Mouse (Mus musculus) limb, embryonic 12.5 days (tissue): ENCODE measurements at regions not wholly inside any gene's neighbourhood (a gene's known extent, or its start where the extent isn't known, plus 50 kb on each side); places are given as distances from the start of the nearest gene placed in this dataset.

Source experiments
- ATAC-seq: fragments of 200-750 bp; cut with Nextera tagmentation; 2 replicates; pipeline ENCODE4 v1.8.0; 2017; ENCODE audit warnings: low read depth, moderate TSS enrichment; ENCODE audit not compliant: insufficient number of reproducible peaks, insufficient read depth, low FRiP score, low TSS enrichment
- H3K27ac ChIP-seq: fragments of 300-500 bp; sonication (generic); 2 replicates; pipeline ENCODE4 v1.5.1; 2016; ENCODE audit warnings: mild to moderate bottlenecking, moderate library complexity
- H3K27me3 ChIP-seq: fragments of 300-500 bp; sonication (generic); 2 replicates; pipeline ENCODE4 v1.6.1; 2016; ENCODE audit warnings: mild to moderate bottlenecking, moderate library complexity
- H3K36me3 ChIP-seq: fragments of 300-500 bp; sonication (generic); 2 replicates; pipeline ENCODE4 v1.6.1; 2016; ENCODE audit warnings: mild to moderate bottlenecking, moderate library complexity
- H3K4me1 ChIP-seq: fragments of 300-500 bp; sonication (generic); replicated peaks from 2 replicates; pipeline ENCODE4 v1.6.1; 2016
- H3K4me2 ChIP-seq: fragments of 300-500 bp; sonication (generic); 2 replicates; pipeline ENCODE4 v1.6.1; 2016; ENCODE audit warnings: mild to moderate bottlenecking, moderate library complexity
- H3K4me3 ChIP-seq: fragments of 300-500 bp; sonication (generic); replicated peaks from 2 replicates; pipeline ENCODE4 v1.5.1; 2016; ENCODE audit warnings: mild to moderate bottlenecking
- H3K9ac ChIP-seq: fragments of 300-500 bp; sonication (generic); replicated peaks from 2 replicates; pipeline ENCODE4 v1.6.1; 2016; ENCODE audit warnings: mild to moderate bottlenecking, moderate library complexity
- H3K9me3 ChIP-seq: fragments of 300-500 bp; sonication (generic); 2 replicates; pipeline ENCODE4 v1.6.1; 2016; ENCODE audit warnings: mild to moderate bottlenecking, moderate library complexity
- WGBS: fragments of 180-500 bp; shearing (Covaris S2); methylation state at CpG from one replicate; pipeline ENCODE4 v1.1.7; 2016; 5-methylcytosine and 5-hydroxymethylcytosine counted together

DNA sequence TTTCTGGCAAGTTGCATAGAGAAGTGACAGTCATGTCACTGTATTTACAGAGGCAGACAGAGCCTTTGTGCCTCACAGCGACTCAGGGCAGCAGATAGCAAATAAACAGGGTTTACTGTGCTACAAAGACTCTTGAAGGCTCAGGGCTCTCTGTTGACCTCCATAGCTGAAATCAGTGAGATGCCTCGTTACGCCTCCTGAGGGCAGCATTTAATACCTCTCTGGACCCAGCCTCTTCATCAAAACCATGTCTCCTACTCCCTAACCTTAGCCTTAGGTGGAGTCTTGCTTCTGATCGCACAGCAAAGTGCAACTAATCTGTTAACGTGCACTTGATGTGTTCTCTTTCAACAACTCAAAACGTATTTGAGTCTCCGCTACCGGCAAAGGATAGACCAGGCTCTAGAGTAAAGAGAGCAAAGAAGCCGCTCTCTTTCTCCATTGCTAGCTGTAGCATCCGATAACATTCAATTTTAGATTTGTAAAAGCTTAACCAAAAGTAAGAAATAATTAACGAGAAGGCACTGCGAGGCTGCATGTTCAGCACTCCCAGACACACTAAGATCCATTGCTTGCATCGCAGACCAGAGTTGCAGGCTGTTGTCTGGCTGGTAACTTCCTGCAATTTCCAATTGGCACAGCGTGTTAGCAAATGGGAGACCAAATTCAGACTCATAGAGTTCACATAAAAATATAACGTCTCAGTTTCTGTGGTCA lies 101.1 kb upstream of the Man2a1 start:
- H3K9ac ChIP-seq, result no peak overlapping the region
- 54% methylated on average over 15 of the region's 15 CpGs for WGBS
- no peaks in the 10 kb centered on the region for H3K27me3 ChIP-seq
- no peaks in the 10 kb centered on the region for H3K36me3 ChIP-seq
- no peak overlapping the region for H3K4me2 ChIP-seq
- H3K4me1 ChIP-seq, result peaks cover 6% of the 10 kb centered on the region; the same call in 1 of the 2 replicates
- H3K4me3 ChIP-seq, result no peak overlapping the region
- H3K27ac ChIP-seq, result no peak overlapping the region
- ATAC-seq, result no peak
- no peaks in the 10 kb centered on the region for H3K9me3 ChIP-seq

DNA sequence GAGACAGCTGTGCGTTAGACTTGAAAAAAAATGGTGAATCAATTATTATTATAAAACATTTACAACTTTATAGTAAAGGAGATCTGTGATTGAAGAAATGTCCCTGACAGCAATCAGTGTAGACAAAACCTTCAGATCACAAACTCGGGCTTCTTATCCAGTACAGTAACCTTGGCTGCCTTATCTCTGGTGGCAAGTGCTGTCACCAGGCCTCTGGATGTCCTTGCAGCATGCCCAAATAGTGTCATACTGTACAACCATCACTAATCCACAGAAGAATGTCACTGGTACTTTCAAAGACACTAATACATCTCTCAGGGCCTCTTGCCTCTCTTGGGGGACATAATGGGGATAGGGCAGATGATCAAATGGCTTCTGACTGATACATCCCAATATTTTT lies 98.2 kb upstream of the Man2a1 start:
- 95% methylated on average over 2 of the region's 2 CpGs for WGBS
- ATAC-seq, result no peak
- no peaks in the 10 kb centered on the region for H3K36me3 ChIP-seq
- H3K27ac ChIP-seq, result no peak overlapping the region
- no peak overlapping the region for H3K4me2 ChIP-seq
- no peaks in the 10 kb centered on the region for H3K27me3 ChIP-seq
- H3K4me3 ChIP-seq, result no peak overlapping the region
- H3K9ac ChIP-seq, result no peak overlapping the region
- no peaks in the 10 kb centered on the region for H3K9me3 ChIP-seq
- peaks cover 6% of the 10 kb centered on the region; the same call in 1 of the 2 replicates for H3K4me1 ChIP-seq

DNA sequence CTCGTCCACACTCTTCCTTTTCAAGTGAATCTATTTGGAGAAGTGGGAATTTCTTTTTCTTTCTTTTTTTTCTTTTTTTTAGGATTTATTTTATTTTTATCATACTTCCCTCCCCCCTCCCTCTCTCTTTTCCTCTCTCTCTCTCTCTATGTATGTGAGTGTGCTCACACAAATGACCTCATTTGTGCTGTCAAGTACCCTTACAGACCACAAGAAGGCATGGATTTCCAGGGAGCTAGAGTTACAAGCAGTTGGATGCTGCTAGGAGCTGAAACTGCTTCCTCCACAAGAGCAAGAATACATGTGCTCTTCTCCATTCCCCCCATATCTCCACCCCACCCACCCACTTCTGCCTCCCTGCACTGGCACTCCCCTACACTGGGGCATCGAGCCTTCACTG lies 94.6 kb upstream of the Man2a1 start:
- Histone ChIP-seq H3K27ac (no peak overlapping the region), H3K4me1 (peaks cover 6% of the 10 kb centered on the region; the same call in 1 of the 2 replicates), H3K36me3 (no peaks in the 10 kb centered on the region), H3K4me3 (no peak overlapping the region), H3K27me3 (no peaks in the 10 kb centered on the region), H3K9ac (no peak overlapping the region), H3K9me3 (no peaks in the 10 kb centered on the region), H3K4me2 (no peak overlapping the region)
- WGBS, result 80% methylated on average over 2 of the region's 2 CpGs
- no peak for ATAC-seq

DNA sequence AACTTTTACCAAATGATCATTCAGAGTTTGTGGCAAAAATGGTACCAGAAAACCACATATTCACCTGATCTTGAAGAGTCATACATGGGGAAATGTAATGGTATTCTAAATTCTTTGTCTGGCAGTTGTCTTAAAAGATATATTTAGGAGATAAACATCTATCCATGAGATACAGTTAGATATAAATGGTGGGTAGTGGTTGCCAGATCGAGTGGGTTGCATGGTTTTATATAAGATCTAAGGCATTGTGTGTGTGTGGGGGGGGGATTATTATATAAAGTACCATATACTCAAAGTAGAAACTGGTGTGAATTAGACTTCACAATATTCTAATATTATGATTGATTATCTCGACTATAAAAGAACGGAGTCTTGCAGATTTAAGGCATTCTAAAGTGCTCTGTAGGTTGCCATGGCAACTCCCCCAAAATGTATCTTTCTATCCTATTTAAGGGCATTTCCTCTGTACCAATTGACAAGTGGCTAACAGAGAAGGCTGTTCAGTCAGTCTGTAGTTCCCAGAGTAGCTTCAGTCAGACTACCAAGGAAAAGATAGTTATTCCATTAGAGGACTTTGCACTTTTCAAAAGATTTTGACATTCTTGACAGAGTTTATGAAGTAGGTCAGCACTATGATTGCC lies 89.3 kb upstream of the Man2a1 start:
- H3K4me1 ChIP-seq, result no peaks in the 10 kb centered on the region
- no peaks in the 10 kb centered on the region for H3K9me3 ChIP-seq
- H3K9ac ChIP-seq, result no peak overlapping the region
- H3K36me3 ChIP-seq, result no peaks in the 10 kb centered on the region
- no peak overlapping the region for H3K4me3 ChIP-seq
- ATAC-seq, result no peak
- WGBS, result 84% methylated on average over 3 of the region's 3 CpGs
- no peak overlapping the region for H3K27ac ChIP-seq
- H3K4me2 ChIP-seq, result no peak overlapping the region
- no peaks in the 10 kb centered on the region for H3K27me3 ChIP-seq

DNA sequence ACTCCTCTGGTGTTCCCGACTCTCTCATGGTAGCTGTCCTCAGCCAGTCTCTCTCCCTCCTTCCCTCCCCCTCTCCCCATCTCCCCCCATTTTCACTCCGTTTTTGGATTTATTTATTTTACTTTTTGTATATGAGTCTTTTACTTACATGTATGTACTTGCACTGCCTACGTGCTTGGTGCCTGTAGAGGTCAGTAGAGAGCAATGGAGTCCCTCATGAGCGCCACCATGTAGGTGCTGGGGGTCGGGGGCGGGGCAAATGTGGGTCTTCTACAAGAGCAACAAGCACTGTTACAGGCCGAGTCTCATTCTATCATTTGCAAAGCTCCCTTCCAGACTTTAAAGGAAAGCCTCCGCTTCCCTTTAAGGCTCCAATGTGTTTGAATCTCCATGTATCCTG lies 78.3 kb upstream of the Man2a1 start:
- no peaks in the 10 kb centered on the region for H3K36me3 ChIP-seq
- H3K4me2 ChIP-seq, result no peak overlapping the region
- H3K9me3 ChIP-seq, result no peaks in the 10 kb centered on the region
- no peak overlapping the region for H3K4me3 ChIP-seq
- H3K4me1 ChIP-seq, result no peaks in the 10 kb centered on the region
- H3K27ac ChIP-seq, result no peak overlapping the region
- 75% methylated on average over 8 of the region's 8 CpGs for WGBS
- H3K9ac ChIP-seq, result no peak overlapping the region
- no peak for ATAC-seq
- no peaks in the 10 kb centered on the region for H3K27me3 ChIP-seq

DNA sequence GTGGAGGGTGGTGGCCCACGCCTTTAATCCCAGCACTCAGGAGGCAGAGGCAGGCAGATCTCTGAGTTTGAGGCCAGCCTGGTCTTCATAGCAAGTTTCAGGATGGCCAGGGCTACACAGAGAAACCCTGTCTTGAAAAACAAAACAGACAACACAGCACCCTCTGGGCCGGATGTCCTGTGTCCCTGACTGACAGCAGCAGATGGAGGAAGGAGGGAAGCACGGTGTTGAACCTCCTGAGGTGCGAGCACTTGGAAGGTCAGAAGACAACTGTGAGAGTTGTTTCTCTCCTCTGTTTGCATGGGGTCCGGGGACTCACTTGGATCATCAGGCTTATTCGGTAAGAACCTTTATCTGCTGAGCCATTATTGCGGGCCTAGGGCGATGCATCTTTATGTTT lies 76.6 kb upstream of the Man2a1 start:
- Histone ChIP-seq H3K9me3 (no peaks in the 10 kb centered on the region), H3K4me1 (no peaks in the 10 kb centered on the region), H3K4me3 (no peak overlapping the region), H3K4me2 (no peak overlapping the region), H3K27ac (no peak overlapping the region), H3K36me3 (no peaks in the 10 kb centered on the region), H3K9ac (no peak overlapping the region), H3K27me3 (no peaks in the 10 kb centered on the region)
- 91% methylated on average over 8 of the region's 8 CpGs for WGBS
- ATAC-seq, result no peak

DNA sequence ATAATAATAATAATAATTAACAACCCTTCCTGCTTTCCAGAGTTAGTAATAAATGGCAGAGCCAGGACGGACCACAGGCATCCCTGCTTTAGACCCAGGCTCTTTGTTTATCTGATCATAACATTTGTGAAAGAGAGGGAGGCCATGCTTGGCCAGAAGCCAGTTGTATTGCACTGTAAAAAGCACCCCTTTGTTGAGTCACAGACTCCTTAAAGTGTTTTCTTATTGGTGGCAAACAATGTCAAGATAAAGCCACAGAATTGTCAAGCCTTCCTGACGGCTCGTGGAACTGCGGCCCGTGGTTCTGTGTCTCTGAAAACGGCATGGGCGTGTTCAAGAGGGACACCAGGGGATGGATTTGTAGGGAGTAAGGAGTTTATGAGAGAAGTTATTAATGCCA lies 72.7 kb upstream of the Man2a1 start:
- H3K27ac ChIP-seq, result no peak overlapping the region
- 0 out of 2 replicates have a peak, but pooled peaks cover 3% of the 10 kb centered on the region for H3K4me1 ChIP-seq
- ATAC-seq, result no peak
- no peak overlapping the region for H3K9ac ChIP-seq
- WGBS, result 89% methylated on average over 7 of the region's 7 CpGs
- H3K27me3 ChIP-seq, result no peaks in the 10 kb centered on the region
- no peak overlapping the region for H3K4me2 ChIP-seq
- H3K4me3 ChIP-seq, result no peak overlapping the region
- H3K36me3 ChIP-seq, result no peaks in the 10 kb centered on the region
- no peaks in the 10 kb centered on the region for H3K9me3 ChIP-seq

DNA sequence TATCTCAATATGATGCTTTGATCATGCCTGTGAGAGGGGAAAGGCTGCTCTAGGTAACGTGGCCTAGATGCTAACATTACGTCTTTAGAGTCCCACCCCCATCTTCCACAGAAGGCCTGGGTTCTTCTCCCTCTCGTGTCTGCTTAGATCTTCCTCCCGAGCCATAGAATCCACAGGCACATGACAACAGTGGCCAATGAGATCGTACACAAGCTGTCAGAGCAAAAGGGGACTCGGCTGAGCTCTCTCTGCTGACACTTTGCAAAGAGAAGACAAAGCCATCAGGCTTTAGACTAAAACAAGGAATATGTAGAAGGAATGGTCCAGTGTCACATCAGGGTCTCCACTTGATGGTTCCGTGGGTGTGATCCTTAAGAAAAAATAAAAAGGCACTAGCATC lies 72.1 kb upstream of the Man2a1 start:
- ATAC-seq, result no peak
- no peaks in the 10 kb centered on the region for H3K27me3 ChIP-seq
- no peak overlapping the region for H3K9ac ChIP-seq
- H3K4me2 ChIP-seq, result no peak overlapping the region
- WGBS, result 87% methylated on average over 7 of the region's 7 CpGs
- no peaks in the 10 kb centered on the region for H3K9me3 ChIP-seq
- no peak overlapping the region for H3K4me3 ChIP-seq
- no peak overlapping the region for H3K27ac ChIP-seq
- 0 out of 2 replicates have a peak, but pooled peaks cover 3% of the 10 kb centered on the region for H3K4me1 ChIP-seq
- H3K36me3 ChIP-seq, result no peaks in the 10 kb centered on the region

DNA sequence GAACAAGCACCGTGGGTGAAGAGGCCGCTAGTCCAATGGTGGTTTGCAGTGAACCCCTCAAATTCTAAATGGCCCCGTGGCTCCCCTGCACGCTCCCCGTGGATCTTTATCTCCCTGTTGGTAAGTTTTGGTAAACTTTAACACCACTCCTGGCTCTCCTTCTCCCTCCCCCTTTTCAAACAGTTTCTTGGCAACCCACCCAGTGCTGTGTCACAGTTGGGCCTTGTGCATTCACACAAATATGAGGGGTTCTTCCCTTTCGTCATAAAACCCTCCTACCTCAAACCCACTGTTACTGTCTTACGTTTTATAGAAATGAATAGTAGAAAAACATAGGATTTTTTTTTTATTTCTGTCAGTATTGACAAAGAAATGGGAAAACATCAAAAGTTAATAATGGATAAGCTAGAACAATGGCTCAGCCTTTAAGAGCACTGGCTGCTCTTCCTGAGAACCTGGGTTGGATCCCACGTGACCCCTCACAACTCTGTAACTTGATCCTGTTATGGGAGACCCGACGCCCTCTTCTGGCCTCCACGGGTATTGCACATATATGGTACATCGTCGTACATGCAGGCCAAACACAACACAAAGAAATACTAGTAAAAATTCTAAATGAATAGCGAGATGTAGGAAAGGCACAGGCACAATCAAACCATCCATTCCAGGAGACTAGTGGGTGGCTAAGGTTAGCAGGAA lies 71.1 kb upstream of the Man2a1 start:
- 0 out of 2 replicates have a peak, but pooled peaks cover 3% of the 10 kb centered on the region for H3K4me1 ChIP-seq
- no peaks in the 10 kb centered on the region for H3K36me3 ChIP-seq
- no peak overlapping the region for H3K9ac ChIP-seq
- no peaks in the 10 kb centered on the region for H3K9me3 ChIP-seq
- H3K27ac ChIP-seq, result no peak overlapping the region
- H3K4me3 ChIP-seq, result no peak overlapping the region
- ATAC-seq, result no peak
- H3K4me2 ChIP-seq, result no peak overlapping the region
- H3K27me3 ChIP-seq, result no peaks in the 10 kb centered on the region
- WGBS, result 83% methylated on average over 14 of the region's 14 CpGs

DNA sequence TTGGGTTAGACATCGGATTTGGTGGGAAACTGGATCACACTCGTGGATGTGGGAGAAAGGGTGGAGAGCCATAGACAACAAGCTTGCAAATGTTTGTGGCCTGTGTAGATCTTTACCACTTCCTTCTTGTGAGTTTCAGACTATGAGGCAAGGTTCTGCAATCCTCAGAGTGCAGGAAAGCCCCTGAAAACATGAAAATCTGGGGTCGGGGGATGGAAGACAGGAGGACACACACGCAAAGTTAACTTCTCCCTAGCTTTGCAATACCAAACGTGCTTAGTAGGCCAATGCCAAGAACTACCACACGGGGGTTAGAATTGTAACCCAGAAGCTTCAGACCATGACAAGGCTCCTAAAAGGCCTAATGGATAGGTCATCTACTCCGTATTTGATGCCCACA lies 69.4 kb upstream of the Man2a1 start:
- Histone ChIP-seq H3K4me2 (no peak overlapping the region), H3K4me3 (no peak overlapping the region), H3K27ac (no peak overlapping the region), H3K36me3 (no peaks in the 10 kb centered on the region), H3K4me1 (0 out of 2 replicates have a peak, but pooled peaks cover 3% of the 10 kb centered on the region), H3K9me3 (no peaks in the 10 kb centered on the region), H3K9ac (no peak overlapping the region), H3K27me3 (no peaks in the 10 kb centered on the region)
- no peak for ATAC-seq
- 85% methylated on average over 7 of the region's 7 CpGs for WGBS

DNA sequence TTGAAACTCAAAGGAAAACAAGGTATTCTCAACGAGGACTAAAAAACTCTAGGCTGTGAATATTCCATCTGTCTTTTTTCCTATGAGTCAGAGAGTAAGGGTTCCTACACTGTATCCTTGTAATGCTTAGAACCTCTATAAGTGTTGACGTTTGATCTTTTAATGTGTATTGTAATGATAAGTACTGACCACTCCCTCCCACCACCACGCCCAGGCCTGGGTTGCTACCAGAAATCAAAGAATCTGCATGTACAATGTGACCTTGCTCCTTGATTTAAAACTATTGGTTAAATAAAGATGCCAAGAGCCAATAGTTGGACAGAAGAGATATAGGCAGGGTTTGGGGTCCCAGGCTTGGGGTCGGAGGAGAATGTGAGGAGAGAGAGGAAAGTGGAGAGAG lies 66.2 kb upstream of the Man2a1 start:
- 79% methylated on average over 4 of the region's 4 CpGs for WGBS
- Histone ChIP-seq H3K36me3 (no peaks in the 10 kb centered on the region), H3K27me3 (no peaks in the 10 kb centered on the region), H3K4me2 (no peak overlapping the region), H3K4me1 (peaks cover 13% of the 10 kb centered on the region; the same call in 1 of the 2 replicates), H3K9me3 (no peaks in the 10 kb centered on the region), H3K4me3 (no peak overlapping the region), H3K9ac (no peak overlapping the region), H3K27ac (no peak overlapping the region)
- ATAC-seq, result no peak
